Mouse (Mus musculus): ENCODE measurements around the gene Gm20388. TPM values are rescaled to one million over a fixed set of nuclear protein-coding genes. Genes with fewer than 3 reads are reported as not detected.
A peak's percentile ranks its signal among the peaks of the same experiment; 100 is the strongest.

Gene Gm20388
- polyA plus RNA-seq, 1 experiment from 2014 or later: 5.3 TPM

GRCm38 (mm10) chr8:122442356-122442755, 2531.7 kb downstream of the Gm20388 start:
- no peak overlapping the region for H3K27ac ChIP-seq (ENCODE audit: low read depth, low read length)
- ATAC-seq (replicated peaks; ENCODE audit: low FRiP score) (no peak), DNase-seq (ENCODE audit: low spot score) (no peak)
- H3K9ac ChIP-seq (ENCODE audit: low read depth, low read length): peak overlapping the region; percentile 67
- peaks cover 21% of the 10 kb centered on the region for H3K4me1 ChIP-seq (replicated peaks; ENCODE audit: control insufficient read depth, insufficient read depth, low read length)
- peak overlapping the region; percentile 90 for H3K4me2 ChIP-seq
- no peaks in the 10 kb centered on the region for H3K9me3 ChIP-seq (ENCODE audit: control insufficient read depth, low read length)
- H3K4me3 ChIP-seq (ENCODE audit: low read depth, low read length): peak overlapping the region; percentile 58
- H3K27me3 ChIP-seq (replicated peaks; ENCODE audit: control insufficient read depth, insufficient read depth, low read length): no peaks in the 10 kb centered on the region
- WGBS: 45% methylated on average over 7 of the region's 7 CpGs
- H3K36me3 ChIP-seq (ENCODE audit: control insufficient read depth, insufficient read depth, low read length): 0 out of 2 replicates have a peak, but pooled peaks cover 7% of the 10 kb centered on the region

- 2% methylated on average over 12 of the region's 12 CpGs for WGBS
Measured at GRCm38 (mm10) chr8:122442781-122443180, 2532.1 kb downstream of the Gm20388 start.

GRCm38 (mm10) chr8:122443262-122444006, 2532.8 kb downstream of the Gm20388 start, which contains the start of gene Mvd:
Gene Mvd, minus strand, starts transcription at chr8:122443422.
- Histone ChIP-seq H3K4me3 (ENCODE audit: low read depth, low read length) (peak within 1 kb of the TSS; percentile 58), H3K4me2 (peak within 1 kb of the TSS; percentile 90), H3K4me1 (replicated peaks; ENCODE audit: control insufficient read depth, insufficient read depth, low read length) (peaks cover 14% of the 10 kb centered on the region), H3K9ac (ENCODE audit: low read depth, low read length) (peak within 1 kb of the TSS; percentile 76), H3K9me3 (ENCODE audit: control insufficient read depth, low read length) (no peaks in the 10 kb centered on the region), H3K27ac (ENCODE audit: low read depth, low read length) (peak within 1 kb of the TSS; percentile 85), H3K27me3 (replicated peaks; ENCODE audit: control insufficient read depth, insufficient read depth, low read length) (no peaks in the 10 kb centered on the region), H3K36me3 (ENCODE audit: control insufficient read depth, insufficient read depth, low read length) (0 out of 2 replicates have a peak, but pooled peaks cover 3% of the 10 kb centered on the region)
- ATAC-seq (replicated peaks; ENCODE audit: low FRiP score): peak; percentile 99
- WGBS: under 1% methylated on average over 47 of the region's 47 CpGs
- peak; percentile 98 for DNase-seq (ENCODE audit: low spot score)

More at GRCm38 (mm10) chr8:122442781-122443180, 2532.1 kb downstream of the Gm20388 start:
- ATAC-seq (replicated peaks; ENCODE audit: low FRiP score) (no peak; the same call in 1 of the 2 replicates), DNase-seq (ENCODE audit: low spot score) (no peak)
- peaks cover 19% of the 10 kb centered on the region for H3K4me1 ChIP-seq (replicated peaks; ENCODE audit: control insufficient read depth, insufficient read depth, low read length)
- no peaks in the 10 kb centered on the region for H3K9me3 ChIP-seq (ENCODE audit: control insufficient read depth, low read length)
- peak overlapping the region; percentile 67 for H3K9ac ChIP-seq (ENCODE audit: low read depth, low read length)
- 0 out of 2 replicates have a peak, but pooled peaks cover 7% of the 10 kb centered on the region for H3K36me3 ChIP-seq (ENCODE audit: control insufficient read depth, insufficient read depth, low read length)
- peak overlapping the region; percentile 16; the same call in 1 of the 2 replicates for H3K27ac ChIP-seq (ENCODE audit: low read depth, low read length)
- H3K4me3 ChIP-seq (ENCODE audit: low read depth, low read length): peak overlapping the region; percentile 58
- H3K27me3 ChIP-seq (replicated peaks; ENCODE audit: control insufficient read depth, insufficient read depth, low read length): no peaks in the 10 kb centered on the region
- peak overlapping the region; percentile 90 for H3K4me2 ChIP-seq

GRCm38 (mm10) chr8:122444058-122444748, 2533.6 kb downstream of the Gm20388 start:
- peak overlapping the region; percentile 85 for H3K27ac ChIP-seq (ENCODE audit: low read depth, low read length)
- H3K9me3 ChIP-seq (ENCODE audit: control insufficient read depth, low read length): no peaks in the 10 kb centered on the region
- H3K4me1 ChIP-seq (replicated peaks; ENCODE audit: control insufficient read depth, insufficient read depth, low read length): peaks cover 14% of the 10 kb centered on the region
- peak overlapping the region; percentile 76 for H3K9ac ChIP-seq (ENCODE audit: low read depth, low read length)
- WGBS: 32% methylated on average over 19 of the region's 19 CpGs
- no peak for DNase-seq (ENCODE audit: low spot score)
- H3K4me3 ChIP-seq (ENCODE audit: low read depth, low read length): peak overlapping the region; percentile 58
- 0 out of 2 replicates have a peak, but pooled peaks cover 3% of the 10 kb centered on the region for H3K36me3 ChIP-seq (ENCODE audit: control insufficient read depth, insufficient read depth, low read length)
- peak overlapping the region; percentile 90 for H3K4me2 ChIP-seq
- no peaks in the 10 kb centered on the region for H3K27me3 ChIP-seq (replicated peaks; ENCODE audit: control insufficient read depth, insufficient read depth, low read length)
- no peak for ATAC-seq (replicated peaks; ENCODE audit: low FRiP score)

GRCm38 (mm10) chr8:122445203-122445602, 2534.6 kb downstream of the Gm20388 start:
- Histone ChIP-seq H3K27me3 (replicated peaks; ENCODE audit: control insufficient read depth, insufficient read depth, low read length) (no peaks in the 10 kb centered on the region), H3K9me3 (ENCODE audit: control insufficient read depth, low read length) (no peaks in the 10 kb centered on the region), H3K4me1 (replicated peaks; ENCODE audit: control insufficient read depth, insufficient read depth, low read length) (peaks cover 14% of the 10 kb centered on the region), H3K9ac (ENCODE audit: low read depth, low read length) (no peak overlapping the region), H3K4me2 (peak overlapping the region; percentile 90), H3K36me3 (ENCODE audit: control insufficient read depth, insufficient read depth, low read length) (no peaks in the 10 kb centered on the region), H3K27ac (ENCODE audit: low read depth, low read length) (no peak overlapping the region), H3K4me3 (ENCODE audit: low read depth, low read length) (no peak overlapping the region)
- 63% methylated on average over 3 of the region's 3 CpGs for WGBS
- no peak for DNase-seq (ENCODE audit: low spot score)
- ATAC-seq (replicated peaks; ENCODE audit: low FRiP score): no peak

GRCm38 (mm10) chr8:122451161-122451703, 2540.6 kb downstream of the Gm20388 start:
- no peaks in the 10 kb centered on the region for H3K27me3 ChIP-seq (replicated peaks; ENCODE audit: control insufficient read depth, insufficient read depth, low read length)
- no peak overlapping the region for H3K4me3 ChIP-seq (ENCODE audit: low read depth, low read length)
- DNase-seq (ENCODE audit: low spot score) (no peak), ATAC-seq (replicated peaks; ENCODE audit: low FRiP score) (no peak)
- WGBS: 64% methylated on average over 7 of the region's 7 CpGs
- no peaks in the 10 kb centered on the region for H3K36me3 ChIP-seq (ENCODE audit: control insufficient read depth, insufficient read depth, low read length)
- no peaks in the 10 kb centered on the region for H3K9me3 ChIP-seq (ENCODE audit: control insufficient read depth, low read length)
- H3K4me1 ChIP-seq (replicated peaks; ENCODE audit: control insufficient read depth, insufficient read depth, low read length): no peaks in the 10 kb centered on the region
- H3K4me2 ChIP-seq: no peak overlapping the region
- H3K27ac ChIP-seq (ENCODE audit: low read depth, low read length): no peak overlapping the region
- no peak overlapping the region for H3K9ac ChIP-seq (ENCODE audit: low read depth, low read length)

- Histone ChIP-seq H3K4me2 (no peak overlapping the region), H3K4me3 (ENCODE audit: low read depth, low read length) (no peak overlapping the region), H3K9me3 (ENCODE audit: control insufficient read depth, low read length) (no peaks in the 10 kb centered on the region), H3K36me3 (ENCODE audit: control insufficient read depth, insufficient read depth, low read length) (no peaks in the 10 kb centered on the region), H3K27ac (ENCODE audit: low read depth, low read length) (no peak overlapping the region), H3K9ac (ENCODE audit: low read depth, low read length) (no peak overlapping the region), H3K27me3 (replicated peaks; ENCODE audit: control insufficient read depth, insufficient read depth, low read length) (peaks cover 3% of the 10 kb centered on the region), H3K4me1 (replicated peaks; ENCODE audit: control insufficient read depth, insufficient read depth, low read length) (no peaks in the 10 kb centered on the region)
- ATAC-seq (replicated peaks; ENCODE audit: low FRiP score) (no peak), DNase-seq (ENCODE audit: low spot score) (no peak)
- WGBS: 86% methylated on average over 10 of the region's 10 CpGs
Measured at GRCm38 (mm10) chr8:122452154-122452553, 2541.5 kb downstream of the Gm20388 start.

GRCm38 (mm10) chr8:122454409-122454808, 2543.8 kb downstream of the Gm20388 start:
- H3K36me3 ChIP-seq (ENCODE audit: control insufficient read depth, insufficient read depth, low read length): no peaks in the 10 kb centered on the region
- H3K9me3 ChIP-seq (ENCODE audit: control insufficient read depth, low read length): no peaks in the 10 kb centered on the region
- H3K27me3 ChIP-seq (replicated peaks; ENCODE audit: control insufficient read depth, insufficient read depth, low read length): peaks cover 14% of the 10 kb centered on the region
- ATAC-seq (replicated peaks; ENCODE audit: low FRiP score) (no peak), DNase-seq (ENCODE audit: low spot score) (no peak)
- H3K4me1 ChIP-seq (replicated peaks; ENCODE audit: control insufficient read depth, insufficient read depth, low read length): no peaks in the 10 kb centered on the region
- 84% methylated on average over 6 of the region's 6 CpGs for WGBS
- H3K9ac ChIP-seq (ENCODE audit: low read depth, low read length): no peak overlapping the region
- H3K4me2 ChIP-seq: no peak overlapping the region
- no peak overlapping the region for H3K27ac ChIP-seq (ENCODE audit: low read depth, low read length)
- H3K4me3 ChIP-seq (ENCODE audit: low read depth, low read length): no peak overlapping the region
